Mouse (Mus musculus) neural tube, embryonic 13.5 days (tissue): ENCODE results near the gene Fcna. TPM values are rescaled to one million over a fixed set of nuclear protein-coding genes. Genes with fewer than 3 reads are reported as not detected.

Experiments
- ATAC-seq: fragments of 200-750 bp; cut with Nextera tagmentation; 2 replicates; pipeline ENCODE4 v1.8.0; 2017; ENCODE audit warnings: low read depth, mild to moderate bottlenecking, moderate TSS enrichment, moderate library complexity
- H3K27ac ChIP-seq: fragments of 300-500 bp; sonication (generic); replicated peaks from 2 replicates; pipeline ENCODE4 v1.5.1; 2015; ENCODE audit warnings: moderate library complexity, mild to moderate bottlenecking, inconsistent platforms
- H3K27me3 ChIP-seq: fragments of 300-500 bp; sonication (generic); 2 replicates; pipeline ENCODE4 v1.6.1; 2015; ENCODE audit warnings: mild to moderate bottlenecking, inconsistent platforms
- H3K36me3 ChIP-seq: fragments of 300-500 bp; sonication (generic); 2 replicates; pipeline ENCODE4 v1.6.1; 2015; ENCODE audit warnings: mild to moderate bottlenecking, inconsistent platforms
- H3K4me1 ChIP-seq: fragments of 300-500 bp; sonication (generic); replicated peaks from 2 replicates; pipeline ENCODE4 v1.6.1; 2015; ENCODE audit warnings: inconsistent platforms
- H3K4me2 ChIP-seq: fragments of 300-500 bp; sonication (generic); 2 replicates; pipeline ENCODE4 v1.6.1; 2015; ENCODE audit warnings: inconsistent platforms, mild to moderate bottlenecking, moderate library complexity
- H3K4me3 ChIP-seq: fragments of 300-500 bp; sonication (generic); 2 replicates; pipeline ENCODE4 v1.5.1; 2015; ENCODE audit warnings: mild to moderate bottlenecking, inconsistent platforms
- H3K9ac ChIP-seq: fragments of 300-500 bp; sonication (generic); 2 replicates; pipeline ENCODE4 v1.6.1; 2015; ENCODE audit warnings: moderate library complexity, mild to moderate bottlenecking, inconsistent platforms
- H3K9me3 ChIP-seq: fragments of 300-500 bp; sonication (generic); 2 replicates; pipeline ENCODE4 v1.6.1; 2016; ENCODE audit warnings: inconsistent platforms
- WGBS: fragments of 180-500 bp; shearing (Covaris S2); methylation state at CpG from one replicate; pipeline ENCODE4 v1.1.7; 2015; 5-methylcytosine and 5-hydroxymethylcytosine counted together
- polyA plus RNA-seq: library from polyadenylated mRNA; unstranded; fragments of >200 nt; fragmentation: Nextera tagmentation; extraction: Ambion mirVana; gene quantifications from 2 replicates; pipeline ENCODE4 v1.2.1, GENCODE M21; 2015

Fcna gene
- polyA plus RNA-seq, 1 experiment from 2014 or later, result 2.7 TPM

DNA sequence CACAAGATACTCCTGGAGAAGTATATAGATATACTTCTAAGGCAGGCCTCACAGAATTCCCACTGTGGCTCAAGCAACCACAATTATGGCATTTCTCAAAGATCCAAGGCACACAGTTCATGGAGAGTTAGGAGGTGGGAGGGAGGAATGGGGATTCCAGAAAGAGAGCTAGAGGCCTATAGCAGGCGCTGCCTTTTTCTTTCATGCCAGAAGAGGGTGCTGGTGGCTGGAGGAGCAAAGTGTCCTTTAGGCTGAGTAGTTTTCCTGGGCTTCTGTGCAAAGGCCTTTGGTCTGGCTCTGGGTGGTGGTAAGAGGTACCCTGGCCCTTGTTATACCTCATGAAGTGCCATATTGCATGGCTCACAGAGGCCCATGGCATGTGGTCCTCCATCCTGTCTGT, 6.2 kb upstream of the Fcna start:
- H3K4me3 ChIP-seq, result no peak overlapping the region
- H3K27ac ChIP-seq, result no peak overlapping the region
- H3K9me3 ChIP-seq, result no peaks in the 10 kb centered on the region
- no peak for ATAC-seq
- no peaks in the 10 kb centered on the region for H3K27me3 ChIP-seq
- H3K4me1 ChIP-seq, result no peaks in the 10 kb centered on the region
- H3K36me3 ChIP-seq, result no peaks in the 10 kb centered on the region
- WGBS, result 50% methylated on average over 1 of the region's 1 CpGs
- no peak overlapping the region for H3K9ac ChIP-seq
- no peak overlapping the region for H3K4me2 ChIP-seq

DNA sequence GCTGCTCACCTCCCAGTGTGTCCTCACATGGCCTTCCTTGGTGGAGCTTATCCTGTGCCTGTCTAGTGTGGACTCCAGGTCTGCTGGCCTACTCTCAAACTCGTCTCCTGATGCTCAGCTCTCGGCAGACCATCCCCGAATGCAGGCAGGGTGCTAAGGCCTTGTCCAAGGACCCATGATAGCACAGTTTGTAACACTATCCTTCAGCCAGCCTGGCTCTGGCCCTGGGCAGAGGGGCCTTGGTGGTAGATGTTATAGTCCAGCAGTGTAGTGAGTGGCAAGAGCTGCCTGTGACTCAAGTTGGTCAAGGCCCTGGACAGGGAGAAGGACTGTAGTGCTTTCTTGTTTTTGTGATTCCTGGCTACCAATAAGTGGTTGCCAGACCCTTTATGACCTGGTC, 5.8 kb upstream of the Fcna start:
- no peaks in the 10 kb centered on the region for H3K4me1 ChIP-seq
- no peaks in the 10 kb centered on the region for H3K9me3 ChIP-seq
- H3K27ac ChIP-seq, result no peak overlapping the region
- no peak overlapping the region for H3K4me3 ChIP-seq
- no peak for ATAC-seq
- H3K4me2 ChIP-seq, result no peak overlapping the region
- 82% methylated on average over 3 of the region's 3 CpGs for WGBS
- no peaks in the 10 kb centered on the region for H3K36me3 ChIP-seq
- no peaks in the 10 kb centered on the region for H3K27me3 ChIP-seq
- H3K9ac ChIP-seq, result no peak overlapping the region

DNA sequence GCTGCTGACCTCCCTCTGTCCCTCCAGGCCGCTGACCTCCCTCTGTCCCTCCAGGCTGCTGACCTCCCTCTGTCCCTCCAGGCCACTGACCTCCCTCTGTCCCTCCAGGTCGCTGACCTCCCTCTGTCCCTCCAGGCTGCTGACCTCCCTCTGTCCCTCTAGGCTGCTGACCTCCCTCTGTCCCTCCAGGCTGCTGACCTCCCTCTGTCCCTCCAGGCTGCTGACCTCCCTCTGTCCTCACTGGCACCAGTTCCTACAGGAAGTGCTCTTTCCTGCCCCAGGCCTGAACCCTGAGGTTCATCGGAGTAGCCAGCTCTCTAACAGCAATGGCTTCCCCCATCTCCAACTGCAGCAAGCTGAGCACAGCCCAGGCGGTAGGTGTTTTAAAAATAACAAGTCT, 908 bp upstream of the Fcna start:
- H3K4me1 ChIP-seq, result no peaks in the 10 kb centered on the region
- 40% methylated on average over 4 of the region's 4 CpGs for WGBS
- H3K9me3 ChIP-seq, result no peaks in the 10 kb centered on the region
- H3K9ac ChIP-seq, result no peak overlapping the region
- H3K36me3 ChIP-seq, result no peaks in the 10 kb centered on the region
- no peak overlapping the region for H3K27ac ChIP-seq
- no peak overlapping the region for H3K4me3 ChIP-seq
- H3K4me2 ChIP-seq, result no peak overlapping the region
- no peaks in the 10 kb centered on the region for H3K27me3 ChIP-seq
- ATAC-seq, result no peak

DNA sequence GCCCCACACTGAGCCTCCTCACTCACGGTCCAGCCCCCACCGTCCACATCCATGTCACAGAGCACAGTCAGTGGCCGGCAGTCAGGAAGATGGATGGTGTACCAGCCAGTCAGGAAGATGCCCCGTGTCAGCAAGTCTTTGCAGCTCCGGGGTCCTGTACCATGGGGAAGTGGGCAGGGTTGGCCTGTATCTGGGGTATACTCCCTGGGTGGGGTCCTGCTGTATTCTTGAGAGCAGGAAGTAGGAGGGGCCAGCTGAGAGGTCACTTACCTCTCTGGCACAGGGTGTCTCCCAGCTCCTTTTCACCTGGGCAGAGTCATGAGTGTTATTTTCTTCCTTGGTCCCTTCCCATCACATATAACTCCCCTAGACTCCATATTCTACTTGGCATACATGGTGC, 1.8 kb downstream of the Fcna start:
- Histone ChIP-seq H3K4me1 (peaks cover 13% of the 10 kb centered on the region), H3K27me3 (no peaks in the 10 kb centered on the region), H3K4me3 (no peak overlapping the region), H3K27ac (no peak overlapping the region), H3K36me3 (no peaks in the 10 kb centered on the region), H3K4me2 (no peak overlapping the region), H3K9me3 (no peaks in the 10 kb centered on the region), H3K9ac (no peak overlapping the region)
- WGBS, result 65% methylated on average over 5 of the region's 5 CpGs
- ATAC-seq, result no peak

DNA sequence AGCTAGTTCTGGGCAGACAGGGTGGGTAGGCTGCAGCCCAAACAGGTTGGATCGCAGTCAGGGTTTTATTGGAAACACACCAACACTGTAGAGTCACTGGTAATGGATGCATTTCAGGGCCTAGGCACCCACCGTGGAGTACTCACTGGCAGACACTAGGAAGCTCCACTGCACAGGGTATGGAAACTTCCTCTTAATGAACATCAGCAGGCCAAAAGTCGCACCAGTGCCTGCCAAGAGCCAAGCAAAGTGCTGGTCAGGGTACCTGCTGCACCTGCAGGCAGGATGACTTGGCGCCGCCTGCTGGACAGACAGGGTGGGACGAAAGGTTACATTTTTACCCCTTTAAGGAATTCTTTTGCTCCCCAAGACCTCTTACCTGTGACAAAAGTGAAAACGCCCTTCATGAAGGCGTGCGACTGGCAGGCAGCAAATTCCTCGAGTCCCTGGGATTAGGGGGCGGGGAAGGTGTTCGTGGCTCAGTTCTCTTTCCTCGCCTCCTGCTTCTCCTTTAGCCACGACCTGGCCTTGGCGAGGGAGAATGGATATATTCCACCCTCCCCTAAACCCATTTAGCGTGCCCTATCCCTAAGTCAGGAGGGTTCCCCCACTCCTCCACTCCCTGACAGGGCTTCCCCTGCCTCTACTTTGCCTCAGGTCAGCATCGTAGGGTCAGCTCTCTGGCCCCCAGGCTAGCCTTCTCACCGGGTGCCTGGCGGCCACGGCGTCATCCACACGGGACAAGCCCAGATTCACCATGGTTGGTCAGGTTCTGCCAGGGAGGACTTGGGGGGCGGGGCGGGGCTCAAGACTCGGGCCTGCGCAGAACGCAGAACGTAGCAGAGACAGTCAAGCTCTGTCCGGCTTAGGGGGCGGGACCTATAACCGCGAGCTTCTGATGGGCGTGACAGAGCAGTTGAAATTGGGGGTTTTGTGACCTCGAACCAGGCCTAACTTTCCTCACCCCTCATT, 6.3 kb downstream of the Fcna start, which contains the start of gene Tmem141:
Gene Tmem141, minus strand, starts transcription at position 777 of the 972 bp plus-strand sequence.
- no peaks in the 10 kb centered on the region for H3K9me3 ChIP-seq
- H3K27ac ChIP-seq, result peak within 1 kb of the TSS; percentile 65
- 7% methylated on average over 34 of the region's 34 CpGs for WGBS
- peak within 1 kb of the TSS; percentile 54 for H3K4me3 ChIP-seq
- H3K4me2 ChIP-seq, result peak within 1 kb of the TSS; percentile 84
- peak within 1 kb of the TSS; percentile 80 for H3K9ac ChIP-seq
- peak; percentile 96 for ATAC-seq
- peaks cover 17% of the 10 kb centered on the region for H3K4me1 ChIP-seq
- peaks cover 23% of the 10 kb centered on the region for H3K27me3 ChIP-seq
- H3K36me3 ChIP-seq, result no peaks in the 10 kb centered on the region

DNA sequence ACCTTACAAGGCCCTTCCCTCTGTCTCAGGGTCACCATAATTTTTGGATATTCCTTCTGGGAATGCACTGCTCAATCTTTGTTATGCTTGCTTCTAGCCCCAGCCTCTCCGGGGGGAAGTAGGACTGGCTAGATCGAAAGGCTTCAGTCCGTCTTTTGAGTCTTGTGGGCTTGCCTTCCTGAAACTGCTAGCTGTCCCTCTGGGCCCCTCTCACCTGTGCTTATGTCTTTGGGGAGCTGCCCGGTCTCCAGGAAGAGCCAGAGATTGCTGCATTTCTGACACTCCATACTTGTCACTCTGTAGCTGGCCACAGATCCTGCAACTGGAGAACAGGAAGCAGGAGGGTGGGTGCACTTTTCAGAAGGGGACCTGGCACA, 7.0 kb downstream of the Fcna start:
- peaks cover 30% of the 10 kb centered on the region for H3K27me3 ChIP-seq
- H3K4me3 ChIP-seq, result peak overlapping the region; percentile 54; the same call in 1 of the 2 replicates
- no peaks in the 10 kb centered on the region for H3K36me3 ChIP-seq
- 0 out of 2 replicates have a peak overlapping the region, but pooled peaks have one; percentile 80 for H3K9ac ChIP-seq
- H3K4me2 ChIP-seq, result peak overlapping the region; percentile 84; the same call in 1 of the 2 replicates
- no peaks in the 10 kb centered on the region for H3K9me3 ChIP-seq
- H3K27ac ChIP-seq, result no peak overlapping the region
- no peak for ATAC-seq
- peaks cover 23% of the 10 kb centered on the region for H3K4me1 ChIP-seq
- 90% methylated on average over 4 of the region's 4 CpGs for WGBS

DNA sequence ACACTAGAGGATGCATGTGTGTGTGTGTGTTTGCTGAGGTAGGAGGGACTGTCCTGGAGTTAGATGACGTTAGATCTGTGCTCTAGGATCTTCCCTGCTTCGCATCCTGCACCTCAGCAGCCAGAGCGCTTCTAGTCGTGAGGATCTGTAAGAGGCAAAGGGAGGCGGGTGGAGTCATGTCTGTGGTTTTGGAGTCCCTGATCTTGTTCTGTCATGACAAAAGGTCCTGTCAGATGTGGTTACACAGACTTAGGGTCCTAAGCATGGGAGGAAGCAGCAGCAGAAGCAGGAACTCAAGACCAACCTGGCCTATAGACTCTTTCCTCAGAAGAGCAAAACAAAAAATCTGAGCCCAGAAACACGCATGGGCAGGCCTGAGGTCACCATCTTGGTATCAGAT, 7.4 kb downstream of the Fcna start:
- H3K4me3 ChIP-seq, result no peak overlapping the region
- peaks cover 35% of the 10 kb centered on the region for H3K27me3 ChIP-seq
- no peak overlapping the region for H3K9ac ChIP-seq
- peaks cover 23% of the 10 kb centered on the region for H3K4me1 ChIP-seq
- no peak for ATAC-seq
- no peaks in the 10 kb centered on the region for H3K9me3 ChIP-seq
- WGBS, result 88% methylated on average over 6 of the region's 6 CpGs
- no peaks in the 10 kb centered on the region for H3K36me3 ChIP-seq
- H3K27ac ChIP-seq, result no peak overlapping the region
- no peak overlapping the region for H3K4me2 ChIP-seq

- Histone ChIP-seq H3K27ac (no peak within 1 kb of the TSS), H3K4me2 (no peak within 1 kb of the TSS), H3K4me3 (no peak within 1 kb of the TSS), H3K4me1 (peaks cover 23% of the 10 kb centered on the region), H3K27me3 (peaks cover 52% of the 10 kb centered on the region), H3K9me3 (no peaks in the 10 kb centered on the region), H3K9ac (no peak within 1 kb of the TSS), H3K36me3 (no peaks in the 10 kb centered on the region)
- no peak for ATAC-seq
- 81% methylated on average over 3 of the region's 3 CpGs for WGBS
Measured at GRCm38 (mm10) chr2:25617578-25617977, 10.3 kb downstream of the Fcna start, which contains the start of gene Ccdc183. Gene Ccdc183, minus strand, starts transcription at chr2:25617678.

- Histone ChIP-seq H3K36me3 (no peaks in the 10 kb centered on the region), H3K4me1 (peaks cover 14% of the 10 kb centered on the region), H3K9me3 (no peaks in the 10 kb centered on the region), H3K27me3 (peaks cover 61% of the 10 kb centered on the region), H3K27ac (no peak overlapping the region), H3K4me2 (no peak overlapping the region), H3K9ac (no peak overlapping the region), H3K4me3 (no peak overlapping the region)
- 23% methylated on average over 22 of the region's 22 CpGs for WGBS
- no peak for ATAC-seq
Measured at GRCm38 (mm10) chr2:25616398-25616797, 11.4 kb downstream of the Fcna start.

DNA sequence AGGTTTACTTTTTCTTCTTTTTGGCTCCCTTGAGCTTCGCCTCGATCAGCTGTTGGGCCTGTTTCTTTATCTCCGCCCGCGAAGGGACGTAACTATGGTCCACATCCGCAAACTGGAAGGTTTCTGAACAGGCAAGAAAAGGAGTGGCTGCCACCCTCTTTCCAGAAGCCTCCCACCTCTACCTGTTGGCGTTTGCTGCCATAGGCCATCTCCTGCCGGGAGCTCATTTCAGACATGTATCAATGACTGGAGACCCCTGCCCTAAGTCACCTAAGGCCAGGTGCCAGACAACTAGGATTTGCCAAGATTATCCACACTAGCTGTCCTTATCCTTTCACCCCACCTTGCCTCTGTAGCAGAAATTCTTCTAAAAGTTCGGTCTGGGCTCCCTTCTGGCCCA, 19.2 kb downstream of the Fcna start:
- 69% methylated on average over 10 of the region's 10 CpGs for WGBS
- peaks cover 26% of the 10 kb centered on the region for H3K4me1 ChIP-seq
- H3K27me3 ChIP-seq, result peaks cover 22% of the 10 kb centered on the region; the same call in 1 of the 2 replicates
- H3K4me3 ChIP-seq, result peak overlapping the region; percentile 74
- ATAC-seq, result peak; percentile 15; the same call in 1 of the 2 replicates
- peak overlapping the region; percentile 94 for H3K27ac ChIP-seq
- no peaks in the 10 kb centered on the region for H3K36me3 ChIP-seq
- no peaks in the 10 kb centered on the region for H3K9me3 ChIP-seq
- peak overlapping the region; percentile 35; the same call in 1 of the 2 replicates for H3K9ac ChIP-seq
- peak overlapping the region; percentile 67 for H3K4me2 ChIP-seq

DNA sequence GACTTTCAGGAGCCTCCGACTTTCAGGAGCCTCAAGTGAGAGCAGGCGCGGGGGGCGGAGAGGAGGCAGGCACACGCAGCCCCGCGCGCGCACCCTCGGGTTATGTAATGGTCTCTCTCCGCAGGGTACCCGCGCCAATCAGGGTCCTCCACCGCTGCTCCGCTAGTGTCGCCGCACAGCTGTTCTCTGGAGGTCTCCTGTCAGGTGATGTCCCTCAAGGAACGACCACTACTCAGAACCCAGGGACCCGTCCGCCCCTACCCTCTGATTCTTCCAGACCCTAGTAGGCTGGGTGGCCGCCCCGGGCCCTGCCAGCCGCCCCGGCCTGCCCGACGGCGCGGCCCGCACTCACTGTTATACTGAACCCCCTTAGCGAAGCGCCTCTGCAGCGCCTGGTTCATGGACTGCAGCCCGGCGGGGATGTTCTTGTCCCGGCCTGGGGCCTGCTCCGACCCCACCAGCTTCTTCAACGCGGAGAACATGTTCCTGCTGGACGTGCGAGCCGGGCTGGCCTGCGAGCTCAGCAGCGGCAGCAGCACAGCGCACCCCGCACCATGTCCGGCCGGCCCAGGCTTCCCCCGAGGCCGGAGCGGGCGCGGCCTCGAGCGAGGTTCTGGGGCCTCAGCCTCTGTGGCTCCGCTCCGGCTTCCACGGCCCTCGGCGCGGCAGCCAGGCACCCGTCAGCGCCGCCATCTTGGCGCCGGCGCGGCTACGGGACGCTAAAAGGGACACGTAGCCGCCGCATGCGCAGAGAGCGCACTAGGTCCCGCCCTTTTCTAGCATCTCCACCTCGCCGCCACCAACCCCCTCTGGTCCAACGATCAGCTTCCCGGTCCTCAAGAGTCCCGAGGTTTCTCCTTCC, 19.8 kb downstream of the Fcna start, which contains the start of gene Rabl6:
Gene Rabl6, minus strand, starts transcription at position 761 of the 862 bp plus-strand sequence.
- Histone ChIP-seq H3K27ac (peak within 1 kb of the TSS; percentile 94), H3K4me3 (peak within 1 kb of the TSS; percentile 74), H3K9me3 (no peaks in the 10 kb centered on the region), H3K36me3 (no peaks in the 10 kb centered on the region), H3K9ac (peak within 1 kb of the TSS; percentile 98), H3K27me3 (peaks cover 21% of the 10 kb centered on the region; the same call in 1 of the 2 replicates), H3K4me2 (peak within 1 kb of the TSS; percentile 67), H3K4me1 (peaks cover 26% of the 10 kb centered on the region)
- ATAC-seq, result peak; percentile 92
- WGBS, result under 1% methylated on average over 75 of the region's 80 CpGs

GRCm38 (mm10) chr2:25602526-25602925, 25.3 kb downstream of the Fcna start:
- H3K9ac ChIP-seq, result no peak overlapping the region
- no peak overlapping the region for H3K4me3 ChIP-seq
- peaks cover 54% of the 10 kb centered on the region for H3K36me3 ChIP-seq
- no peaks in the 10 kb centered on the region for H3K27me3 ChIP-seq
- H3K4me2 ChIP-seq, result no peak overlapping the region
- no peaks in the 10 kb centered on the region for H3K9me3 ChIP-seq
- peaks cover 16% of the 10 kb centered on the region for H3K4me1 ChIP-seq
- 98% methylated on average over 5 of the region's 5 CpGs for WGBS
- no peak overlapping the region for H3K27ac ChIP-seq
- no peak for ATAC-seq
